Mouse (Mus musculus) forebrain, embryonic 14.5 days (tissue): ENCODE measurements around the gene Psma6. TPM values are rescaled to one million over a fixed set of nuclear protein-coding genes. Genes with fewer than 3 reads are reported as not detected.

ENCODE experiments used
- ATAC-seq: fragments of 200-750 bp; cut with Nextera tagmentation; 2 replicates; pipeline ENCODE4 v1.8.0; 2017; ENCODE audit warnings: mild to moderate bottlenecking, moderate library complexity
- DNase-seq: peaks from one replicate; pipeline ENCODE4 v3.0.0-alpha.2; 2015; ENCODE audit warnings: low spot score
- H3K27ac ChIP-seq: fragments of 300-500 bp; sonication (generic); 2 replicates; pipeline ENCODE4 v1.5.1; 2014; ENCODE audit warnings: low read depth, mild to moderate bottlenecking, control low read depth, low read length, moderate library complexity
- H3K27me3 ChIP-seq: fragments of 300-500 bp; sonication (generic); replicated peaks from 2 replicates; pipeline ENCODE4 v1.6.1; 2014; ENCODE audit warnings: low read length, control low read depth, mixed read lengths; ENCODE audit not compliant: control insufficient read depth, insufficient read depth
- H3K36me3 ChIP-seq: fragments of 300-500 bp; sonication (generic); 2 replicates; pipeline ENCODE4 v1.6.1; 2014; ENCODE audit warnings: low read length, control low read depth; ENCODE audit not compliant: control insufficient read depth, insufficient read depth
- H3K4me1 ChIP-seq: fragments of 300-500 bp; sonication (generic); 2 replicates; pipeline ENCODE4 v1.6.1; 2014; ENCODE audit warnings: antibody characterized with exemption, low read length, control low read depth; ENCODE audit not compliant: control insufficient read depth, insufficient read depth
- H3K4me2 ChIP-seq: fragments of 300-500 bp; sonication (generic); 2 replicates; pipeline ENCODE4 v1.6.1; 2014; ENCODE audit warnings: mild to moderate bottlenecking, control low read depth, low read length
- H3K4me3 ChIP-seq: fragments of 300-500 bp; sonication (generic); 2 replicates; pipeline ENCODE4 v1.5.1; 2014; ENCODE audit warnings: low read depth, low read length, control low read depth
- H3K9ac ChIP-seq: fragments of 300-500 bp; sonication (generic); 2 replicates; pipeline ENCODE4 v1.6.1; 2014; ENCODE audit warnings: mild to moderate bottlenecking, low read length, control low read depth, moderate library complexity
- H3K9me3 ChIP-seq: fragments of 300-500 bp; sonication (generic); replicated peaks from 2 replicates; pipeline ENCODE4 v1.6.1; 2016; ENCODE audit warnings: low read length, control low read depth, mixed read lengths; ENCODE audit not compliant: control insufficient read depth
- WGBS: fragments of 180-500 bp; shearing (Covaris S2); extraction: QIAGEN DNeasy Blood & Tissue Kit; methylation state at CpG from one replicate; pipeline ENCODE4 v1.1.7; 2014; 5-methylcytosine and 5-hydroxymethylcytosine counted together
- polyA plus RNA-seq: library from polyadenylated mRNA; unstranded; fragments of >200 nt; fragmentation: Nextera tagmentation; extraction: Ambion mirVana; gene quantifications from 2 replicates; pipeline ENCODE4 v1.2.1, GENCODE M21; 2014

Gene Psma6
- polyA plus RNA-seq, 1 experiment from 2014 or later, result 544 TPM

GRCm38 (mm10) chr12:55398240-55399127 is 14.5 kb downstream of the Psma6 start:
- Histone ChIP-seq H3K4me2 (peak overlapping the region; percentile 82), H3K36me3 (no peaks in the 10 kb centered on the region), H3K27me3 (no peaks in the 10 kb centered on the region), H3K27ac (peak overlapping the region; percentile 89), H3K9ac (peak overlapping the region; percentile 76), H3K4me3 (peak overlapping the region; percentile 70), H3K9me3 (no peaks in the 10 kb centered on the region), H3K4me1 (peaks cover 10% of the 10 kb centered on the region)
- DNase-seq (peak; percentile 97), ATAC-seq (peak; percentile 99)
- WGBS, result 1% methylated on average over 51 of the region's 51 CpGs

- 2% methylated on average over 20 of the region's 20 CpGs for WGBS
- peak overlapping the region; percentile 82 for H3K4me2 ChIP-seq
- DNase-seq, result peak; percentile 6
- peak overlapping the region; percentile 76 for H3K9ac ChIP-seq
- 0 out of 2 replicates have a peak, but pooled peaks cover 3% of the 10 kb centered on the region for H3K36me3 ChIP-seq
- no peaks in the 10 kb centered on the region for H3K9me3 ChIP-seq
- peak overlapping the region; percentile 89; the same call in 1 of the 2 replicates for H3K27ac ChIP-seq
- H3K4me1 ChIP-seq, result peaks cover 10% of the 10 kb centered on the region
- peak overlapping the region; percentile 70 for H3K4me3 ChIP-seq
- no peaks in the 10 kb centered on the region for H3K27me3 ChIP-seq
- peak; percentile 21; the same call in 1 of the 2 replicates for ATAC-seq
Measured at GRCm38 (mm10) chr12:55399128-55399677, 15.2 kb downstream of the Psma6 start.

- Histone ChIP-seq H3K36me3 (peaks cover 46% of the 10 kb centered on the region), H3K4me2 (no peak overlapping the region), H3K4me1 (no peaks in the 10 kb centered on the region), H3K27me3 (no peaks in the 10 kb centered on the region), H3K9ac (no peak overlapping the region), H3K27ac (no peak overlapping the region), H3K4me3 (no peak overlapping the region), H3K9me3 (no peaks in the 10 kb centered on the region)
- no peak for ATAC-seq
- WGBS, result 92% methylated on average over 5 of the region's 5 CpGs
- no peak for DNase-seq
Measured at GRCm38 (mm10) chr12:55407888-55408287, 23.9 kb downstream of the Psma6 start.

GRCm38 (mm10) chr12:55415255-55415654 is 31.2 kb downstream of the Psma6 start:
- 96% methylated on average over 5 of the region's 5 CpGs for WGBS
- H3K9ac ChIP-seq, result no peak overlapping the region
- ATAC-seq, result no peak

GRCm38 (mm10) chr12:55415762-55416161 is 31.7 kb downstream of the Psma6 start:
- ATAC-seq (no peak), DNase-seq (no peak)
- Histone ChIP-seq H3K27me3 (no peaks in the 10 kb centered on the region), H3K4me1 (no peaks in the 10 kb centered on the region), H3K36me3 (peaks cover 91% of the 10 kb centered on the region), H3K27ac (no peak overlapping the region), H3K9ac (no peak overlapping the region), H3K4me2 (no peak overlapping the region), H3K4me3 (no peak overlapping the region), H3K9me3 (no peaks in the 10 kb centered on the region)
- 90% methylated on average over 1 of the region's 1 CpGs for WGBS

More at GRCm38 (mm10) chr12:55415255-55415654, 31.2 kb downstream of the Psma6 start:
- Histone ChIP-seq H3K9me3 (no peaks in the 10 kb centered on the region), H3K27me3 (no peaks in the 10 kb centered on the region), H3K36me3 (peaks cover 90% of the 10 kb centered on the region), H3K4me1 (no peaks in the 10 kb centered on the region), H3K4me2 (no peak overlapping the region), H3K27ac (no peak overlapping the region), H3K4me3 (no peak overlapping the region)
- no peak for DNase-seq

- peaks cover 53% of the 10 kb centered on the region for H3K36me3 ChIP-seq
- ATAC-seq, result no peak
Measured at GRCm38 (mm10) chr12:55420220-55420619, 36.2 kb downstream of the Psma6 start.

GRCm38 (mm10) chr12:55422057-55422456 is 38.0 kb downstream of the Psma6 start:
- Histone ChIP-seq H3K4me3 (no peak overlapping the region), H3K9ac (no peak overlapping the region), H3K9me3 (no peaks in the 10 kb centered on the region), H3K4me2 (no peak overlapping the region), H3K27me3 (no peaks in the 10 kb centered on the region), H3K36me3 (peaks cover 34% of the 10 kb centered on the region), H3K27ac (no peak overlapping the region), H3K4me1 (no peaks in the 10 kb centered on the region)
- no peak for DNase-seq
- no peak for ATAC-seq
- 41% methylated on average over 3 of the region's 3 CpGs for WGBS

More at GRCm38 (mm10) chr12:55420220-55420619, 36.2 kb downstream of the Psma6 start:
- no peak overlapping the region for H3K9ac ChIP-seq
- no peak overlapping the region for H3K4me2 ChIP-seq
- H3K4me3 ChIP-seq, result no peak overlapping the region
- 95% methylated on average over 24 of the region's 24 CpGs for WGBS
- no peak for DNase-seq
- H3K27me3 ChIP-seq, result no peaks in the 10 kb centered on the region
- H3K27ac ChIP-seq, result no peak overlapping the region
- H3K4me1 ChIP-seq, result no peaks in the 10 kb centered on the region
- no peaks in the 10 kb centered on the region for H3K9me3 ChIP-seq

- no peaks in the 10 kb centered on the region for H3K9me3 ChIP-seq
- H3K27me3 ChIP-seq, result no peaks in the 10 kb centered on the region
- H3K4me2 ChIP-seq, result no peak overlapping the region
- WGBS, result 91% methylated on average over 7 of the region's 7 CpGs
- no peaks in the 10 kb centered on the region for H3K36me3 ChIP-seq
- H3K27ac ChIP-seq, result no peak overlapping the region
- ATAC-seq (no peak), DNase-seq (no peak)
- no peak overlapping the region for H3K4me3 ChIP-seq
- no peaks in the 10 kb centered on the region for H3K4me1 ChIP-seq
- H3K9ac ChIP-seq, result no peak overlapping the region
Measured at GRCm38 (mm10) chr12:55426300-55426699, 42.3 kb downstream of the Psma6 start.

- H3K36me3 ChIP-seq, result no peaks in the 10 kb centered on the region
- H3K4me3 ChIP-seq, result no peak overlapping the region
- H3K9ac ChIP-seq, result no peak overlapping the region
- no peaks in the 10 kb centered on the region for H3K27me3 ChIP-seq
- H3K9me3 ChIP-seq, result no peaks in the 10 kb centered on the region
- H3K4me1 ChIP-seq, result no peaks in the 10 kb centered on the region
- H3K4me2 ChIP-seq, result no peak overlapping the region
- DNase-seq (no peak), ATAC-seq (no peak)
- 85% methylated on average over 8 of the region's 8 CpGs for WGBS
- H3K27ac ChIP-seq, result no peak overlapping the region
Measured at GRCm38 (mm10) chr12:55429201-55429600, 45.2 kb downstream of the Psma6 start.
